Mouse (Mus musculus): ENCODE measurements around the gene Htra2.

The Htra2 gene

GRCm38 (mm10) chr6:83031921-83032590 lies 23.0 kb downstream of the Htra2 start:
- DNase-seq (ENCODE audit: low spot score in 2 of 2) = no peak

- DNase-seq (ENCODE audit: low spot score in 2 of 2) = no peak
These were observed 24.0 kb downstream of the Htra2 start for GRCm38 (mm10) chr6:83031111-83031510.

GRCm38 (mm10) chr6:83029777-83030176 lies 25.3 kb downstream of the Htra2 start:
- no peak for DNase-seq (ENCODE audit: low spot score in 2 of 2)

GRCm38 (mm10) chr6:83027706-83028105 lies 27.4 kb downstream of the Htra2 start:
- no peak for DNase-seq (ENCODE audit: low spot score in 2 of 2)

- no peak for DNase-seq (ENCODE audit: low spot score in 2 of 2)
These were observed 27.8 kb downstream of the Htra2 start for GRCm38 (mm10) chr6:83027293-83027692.

- DNase-seq (ENCODE audit: low spot score in 2 of 2) = no peak
These were observed 29.9 kb downstream of the Htra2 start for GRCm38 (mm10) chr6:83025221-83025620.

GRCm38 (mm10) chr6:83024421-83024820 lies 30.7 kb downstream of the Htra2 start:
- DNase-seq (ENCODE audit: low spot score in 2 of 2) = no peak

- no peak for DNase-seq (ENCODE audit: low spot score in 2 of 2)
These were observed 31.3 kb downstream of the Htra2 start for GRCm38 (mm10) chr6:83023786-83024185.

- DNase-seq (ENCODE audit: low spot score in 2 of 2) = no peak
These were observed 32.1 kb downstream of the Htra2 start for GRCm38 (mm10) chr6:83023008-83023407.

GRCm38 (mm10) chr6:83020836-83021593 lies 34.1 kb downstream of the Htra2 start:
- DNase-seq (ENCODE audit: low spot score in 2 of 2) = no peak

GRCm38 (mm10) chr6:83020121-83020520 lies 35.0 kb downstream of the Htra2 start:
- no peak for DNase-seq (ENCODE audit: low spot score in 2 of 2)

- DNase-seq (ENCODE audit: low spot score in 2 of 2) = no peak
These were observed 36.0 kb downstream of the Htra2 start for GRCm38 (mm10) chr6:83019044-83019443.

- DNase-seq (ENCODE audit: low spot score in 2 of 2) = no peak
These were observed 37.9 kb downstream of the Htra2 start for GRCm38 (mm10) chr6:83017190-83017589.

GRCm38 (mm10) chr6:83015749-83016148 lies 39.3 kb downstream of the Htra2 start:
- no peak for DNase-seq (ENCODE audit: low spot score in 2 of 2)

- DNase-seq (ENCODE audit: low spot score in 2 of 2) = no peak
These were observed 40.3 kb downstream of the Htra2 start for GRCm38 (mm10) chr6:83014482-83015466.

GRCm38 (mm10) chr6:83013444-83013843 lies 41.6 kb downstream of the Htra2 start:
- no peak for DNase-seq (ENCODE audit: low spot score in 2 of 2)

GRCm38 (mm10) chr6:83011756-83012155 lies 43.3 kb downstream of the Htra2 start:
- DNase-seq (ENCODE audit: low spot score in 2 of 2) = no peak

- DNase-seq (ENCODE audit: low spot score in 2 of 2) = no peak
These were observed 43.8 kb downstream of the Htra2 start for GRCm38 (mm10) chr6:83011255-83011654.

- DNase-seq (ENCODE audit: low spot score in 2 of 2) = no peak
These were observed 45.1 kb downstream of the Htra2 start for GRCm38 (mm10) chr6:83010010-83010409.

GRCm38 (mm10) chr6:83008659-83009058 lies 46.4 kb downstream of the Htra2 start:
- no peak for DNase-seq (ENCODE audit: low spot score in 2 of 2)

GRCm38 (mm10) chr6:83006114-83006513 lies 49.0 kb downstream of the Htra2 start:
- DNase-seq (ENCODE audit: low spot score in 2 of 2) = no peak

GRCm38 (mm10) chr6:83005444-83006011 lies 49.5 kb downstream of the Htra2 start:
- no peak for DNase-seq (ENCODE audit: low spot score in 2 of 2)
